Mouse (Mus musculus) midbrain, embryonic 15.5 days (tissue): ENCODE measurements around the gene Sntb2. TPM values are rescaled to one million over a fixed set of nuclear protein-coding genes. Genes with fewer than 3 reads are reported as not detected.

Source experiments
- ATAC-seq: fragments of 200-750 bp; cut with Nextera tagmentation; replicated peaks from 2 replicates; pipeline ENCODE4 v1.8.0; 2017; ENCODE audit warnings: moderate TSS enrichment
- H3K27ac ChIP-seq: fragments of 300-500 bp; sonication (generic); 2 replicates; pipeline ENCODE4 v1.5.1; 2015; ENCODE audit warnings: mild to moderate bottlenecking, inconsistent platforms
- H3K27me3 ChIP-seq: fragments of 300-500 bp; sonication (generic); replicated peaks from 2 replicates; pipeline ENCODE4 v1.6.1; 2015; ENCODE audit warnings: inconsistent platforms
- H3K36me3 ChIP-seq: fragments of 300-500 bp; sonication (generic); replicated peaks from 2 replicates; pipeline ENCODE4 v1.6.1; 2015; ENCODE audit warnings: inconsistent platforms
- H3K4me1 ChIP-seq: fragments of 300-500 bp; sonication (generic); 2 replicates; pipeline ENCODE4 v1.6.1; 2015; ENCODE audit warnings: inconsistent platforms
- H3K4me2 ChIP-seq: fragments of 300-500 bp; sonication (generic); 2 replicates; pipeline ENCODE4 v1.6.1; 2015; ENCODE audit warnings: inconsistent platforms, mild to moderate bottlenecking, moderate library complexity
- H3K4me3 ChIP-seq: fragments of 300-500 bp; sonication (generic); 2 replicates; pipeline ENCODE4 v1.5.1; 2015; ENCODE audit warnings: mild to moderate bottlenecking, inconsistent platforms
- H3K9ac ChIP-seq: fragments of 300-500 bp; sonication (generic); 2 replicates; pipeline ENCODE4 v1.6.1; 2015; ENCODE audit warnings: mild to moderate bottlenecking, inconsistent platforms
- H3K9me3 ChIP-seq: fragments of 300-500 bp; sonication (generic); 2 replicates; pipeline ENCODE4 v1.6.1; 2016; ENCODE audit warnings: inconsistent platforms
- WGBS: fragments of 180-500 bp; shearing (Covaris S2); methylation state at CpG from one replicate; pipeline ENCODE4 v1.1.7; 2015; ENCODE audit warnings: mixed read lengths; 5-methylcytosine and 5-hydroxymethylcytosine counted together
- polyA plus RNA-seq: library from polyadenylated mRNA; unstranded; fragments of >200 nt; fragmentation: Nextera tagmentation; extraction: Ambion mirVana; gene quantifications from 2 replicates; pipeline ENCODE4 v1.2.1, GENCODE M21; 2015

Sntb2 gene
- polyA plus RNA-seq, 1 experiment from 2014 or later = 5.8 TPM

DNA sequence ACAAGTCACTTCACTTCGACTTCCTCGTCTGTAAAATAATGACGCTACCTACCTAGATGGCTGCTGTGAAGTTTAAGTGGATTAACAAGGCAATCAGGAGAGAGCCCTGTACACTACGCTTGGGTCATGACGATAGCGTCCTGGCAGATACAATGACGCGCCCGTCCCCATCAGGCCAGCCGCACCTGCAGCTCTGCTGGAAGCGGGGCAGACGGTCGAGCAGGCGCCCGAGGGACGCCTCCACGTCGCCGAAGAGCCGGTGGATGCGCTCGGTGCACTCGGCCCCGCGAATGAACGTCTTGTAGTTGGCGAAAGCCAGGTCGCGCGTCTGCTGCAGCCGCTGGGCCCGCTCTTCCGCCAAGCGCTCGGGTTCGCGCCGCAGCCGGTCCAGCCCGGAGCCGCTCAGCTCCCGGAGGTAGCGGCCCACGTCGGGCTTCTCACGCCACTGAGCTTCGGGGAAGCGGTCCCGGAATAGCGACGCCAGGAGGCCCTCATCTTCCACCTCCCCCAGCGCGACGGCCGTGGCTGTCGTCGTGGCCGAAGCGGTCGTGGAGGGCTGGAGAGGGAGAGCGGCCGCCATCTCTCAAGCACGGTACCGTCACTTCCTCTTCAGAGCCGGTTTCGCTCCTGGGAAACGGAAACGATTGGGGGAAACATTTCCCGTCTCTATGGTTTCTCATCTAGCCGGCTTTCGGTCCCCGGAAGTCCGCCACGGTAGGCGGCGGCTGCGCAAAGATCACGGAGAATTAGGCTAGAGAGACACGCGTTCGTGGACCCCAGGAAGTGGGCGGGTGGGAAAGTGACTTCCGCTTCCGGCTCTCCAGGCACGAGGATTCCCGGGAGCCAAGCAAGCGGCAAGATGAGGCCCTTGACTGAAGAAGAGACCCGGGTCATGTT is 120.8 kb downstream of the Sntb2 start, which contains the start of the genes Cog8 and Nip7:
TSS of gene Cog8 (minus strand) at position 614 of the 897 bp plus-strand sequence.
TSS of gene Nip7 (plus strand) at position 802 of the 897 bp plus-strand sequence.
- Histone ChIP-seq H3K4me2 (peak within 1 kb of the TSS; percentile 82), H3K27ac (peak within 1 kb of the TSS; percentile 81), H3K27me3 (no peaks in the 10 kb centered on the region), H3K4me3 (peak within 1 kb of the TSS; percentile 94), H3K4me1 (peaks cover 25% of the 10 kb centered on the region), H3K9me3 (no peaks in the 10 kb centered on the region), H3K36me3 (peaks cover 28% of the 10 kb centered on the region), H3K9ac (peak within 1 kb of the TSS; percentile 76)
- peak; percentile 96 for ATAC-seq
- under 1% methylated on average over 88 of the region's 88 CpGs for WGBS

DNA sequence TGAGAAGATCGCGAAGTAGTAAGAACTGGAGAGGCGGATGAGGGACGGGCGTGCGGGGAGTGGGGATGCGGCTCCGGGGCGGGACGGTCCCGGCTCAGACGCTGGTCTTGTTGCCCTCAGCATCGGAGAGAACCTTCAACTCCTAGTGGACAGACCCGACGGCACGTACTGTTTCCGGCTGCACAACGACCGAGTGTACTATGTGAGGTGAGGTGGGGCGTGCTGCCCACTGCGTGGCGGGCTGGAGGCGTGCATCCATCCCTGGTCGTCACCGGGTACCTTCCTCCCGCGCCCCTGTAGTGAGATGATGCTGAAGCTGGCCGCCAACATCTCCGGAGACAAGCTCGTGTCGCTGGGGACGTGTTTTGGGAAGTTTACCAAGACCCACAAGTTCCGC is 121.4 kb downstream of the Sntb2 start:
- ATAC-seq = peak; percentile 74
- 1% methylated on average over 33 of the region's 33 CpGs for WGBS
- H3K4me1 ChIP-seq = peaks cover 25% of the 10 kb centered on the region

DNA sequence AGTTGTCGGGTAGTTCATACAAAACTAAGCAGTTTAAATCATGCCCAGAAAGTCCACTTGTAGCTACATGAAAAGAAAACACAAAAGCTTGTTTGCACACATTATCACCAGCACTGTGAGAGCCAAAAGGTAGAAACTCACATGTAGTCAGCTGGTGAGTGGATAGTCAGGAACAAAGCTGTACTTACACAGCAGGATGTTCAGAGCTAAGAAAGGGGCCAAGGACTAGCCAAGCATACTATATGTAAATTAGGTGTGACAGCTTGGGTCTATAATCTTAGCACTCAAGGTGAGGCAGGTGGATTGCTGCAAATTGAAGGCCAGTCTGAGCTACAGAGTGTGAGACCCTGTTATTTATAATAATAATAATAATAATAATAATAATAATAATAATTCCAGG is 127.1 kb downstream of the Sntb2 start:
- H3K36me3 ChIP-seq = peaks cover 7% of the 10 kb centered on the region; the same call in 1 of the 2 replicates
- 91% methylated on average over 1 of the region's 1 CpGs for WGBS
- no peaks in the 10 kb centered on the region for H3K9me3 ChIP-seq

More for the DNA sequence above, 121.4 kb downstream of the Sntb2 start:
- Histone ChIP-seq H3K4me2 (peak overlapping the region; percentile 73), H3K27ac (peak overlapping the region; percentile 58), H3K27me3 (no peaks in the 10 kb centered on the region), H3K36me3 (peaks cover 23% of the 10 kb centered on the region), H3K4me3 (peak overlapping the region; percentile 94), H3K9me3 (no peaks in the 10 kb centered on the region), H3K9ac (peak overlapping the region; percentile 67)

DNA sequence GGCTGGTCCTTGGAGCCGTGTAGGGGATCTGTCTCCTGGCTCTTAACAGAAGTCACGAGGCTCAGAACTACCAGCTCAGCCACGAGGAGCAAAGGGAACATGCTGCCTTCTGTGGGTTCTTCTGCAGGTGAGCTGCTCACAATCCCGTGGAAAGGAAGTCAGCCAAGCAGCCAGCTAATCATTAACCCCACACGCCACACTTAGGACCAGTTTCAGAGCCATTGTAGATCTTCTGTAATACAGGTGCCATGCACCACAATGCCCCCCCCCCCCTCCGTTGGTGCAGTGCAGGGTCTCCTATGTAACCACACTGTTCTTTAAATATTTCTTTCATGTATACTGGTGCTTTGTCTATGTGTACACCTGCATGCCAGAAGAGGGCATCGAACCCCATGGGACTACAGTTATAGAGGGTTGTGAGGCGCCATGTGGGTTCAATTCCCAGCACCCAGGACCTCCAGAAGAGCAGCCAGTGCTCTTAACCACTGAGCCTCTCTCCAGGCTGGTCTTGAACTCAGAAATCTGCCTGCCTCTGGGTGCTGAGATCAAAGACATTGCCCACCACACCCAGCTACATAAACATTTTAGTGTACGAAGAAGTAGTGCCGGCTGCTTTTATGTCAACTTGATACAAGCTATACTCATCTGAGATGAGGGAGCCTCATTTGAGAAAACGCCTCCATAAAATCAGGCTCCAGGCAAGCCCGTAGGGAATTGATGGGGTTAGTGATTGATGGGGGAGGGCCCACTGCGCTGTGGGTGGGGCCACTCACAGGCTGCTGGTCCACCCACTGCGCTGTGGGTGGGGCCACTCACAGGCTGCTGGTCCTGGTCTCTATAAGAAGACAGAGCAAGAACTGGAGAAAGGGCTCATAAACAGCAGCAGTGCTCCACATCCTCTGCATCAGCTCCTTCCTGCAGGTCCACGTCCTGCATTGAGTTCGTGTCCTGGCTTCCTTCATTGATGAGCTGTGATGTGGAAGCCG is 130.3 kb downstream of the Sntb2 start, which contains the start of gene Tmed6:
TSS of gene Tmed6 (minus strand) at position 134 of the 986 bp plus-strand sequence.
- no peak within 1 kb of the TSS for H3K4me3 ChIP-seq
- ATAC-seq = no peak
- H3K27me3 ChIP-seq = no peaks in the 10 kb centered on the region
- H3K4me1 ChIP-seq = no peaks in the 10 kb centered on the region
- no peaks in the 10 kb centered on the region; the same call in 1 of the 2 replicates for H3K36me3 ChIP-seq
- no peak within 1 kb of the TSS for H3K4me2 ChIP-seq
- 69% methylated on average over 17 of the region's 17 CpGs for WGBS
- H3K9me3 ChIP-seq = no peaks in the 10 kb centered on the region
- no peak within 1 kb of the TSS for H3K9ac ChIP-seq
- H3K27ac ChIP-seq = no peak within 1 kb of the TSS

More for the DNA sequence above, 127.1 kb downstream of the Sntb2 start:
- no peak overlapping the region for H3K4me2 ChIP-seq
- no peak overlapping the region for H3K9ac ChIP-seq
- no peak overlapping the region for H3K27ac ChIP-seq
- H3K4me1 ChIP-seq = peaks cover 4% of the 10 kb centered on the region
- no peak for ATAC-seq
- H3K4me3 ChIP-seq = no peak overlapping the region
- no peaks in the 10 kb centered on the region for H3K27me3 ChIP-seq

Other genes starting within 250 kb of the Sntb2 start
- gene Has3, start 65.5 kb upstream of the Sntb2 start, polyA plus RNA-seq = 1.3 and 1.4 TPM in 2 replicates
- gene Utp4, start 42.1 kb upstream of the Sntb2 start, polyA plus RNA-seq = 42.6 and 44.6 TPM in 2 replicates
- 147 and 151 TPM in 2 replicates for gene Vps4a, start 95.5 kb downstream of the Sntb2 start, polyA plus RNA-seq
- 35.8 and 40.4 TPM in 2 replicates for gene Pdf, start 112.9 kb downstream of the Sntb2 start, polyA plus RNA-seq
- 42.0 and 44.8 TPM in 2 replicates for gene Cog8, start 120.9 kb downstream of the Sntb2 start, polyA plus RNA-seq
- 70.2 and 71.1 TPM in 2 replicates for gene Nip7, start 121.1 kb downstream of the Sntb2 start, polyA plus RNA-seq
- not detected in 2 replicates for gene Tmed6, start 129.9 kb downstream of the Sntb2 start, polyA plus RNA-seq
- gene Terf2, start 160.8 kb downstream of the Sntb2 start, polyA plus RNA-seq = 27.3 and 29.7 TPM in 2 replicates
- 109 and 116 TPM in 2 replicates for gene Cyb5b, start 214.9 kb downstream of the Sntb2 start, polyA plus RNA-seq